Mouse (Mus musculus): ENCODE results near the gene Klrb1b. TPM values are rescaled to one million over a fixed set of nuclear protein-coding genes. Genes with fewer than 3 reads are reported as not detected.

The Klrb1b gene
- polyA plus RNA-seq, 1 experiment from 2014 or later, result 0.46 TPM

- H3K27ac ChIP-seq (ENCODE audit: low read length), result peak overlapping the region; percentile 27
- H3K9me3 ChIP-seq (replicated peaks; ENCODE audit: control insufficient read depth, low read length), result no peaks in the 10 kb centered on the region
- no peak for ATAC-seq (ENCODE audit: low read depth)
- 39% methylated on average over 2 of the region's 2 CpGs for WGBS (ENCODE audit: insufficient replicate concordance)
- H3K9ac ChIP-seq (ENCODE audit: low read depth, low read length), result no peak overlapping the region
- no peaks in the 10 kb centered on the region; the same call in 1 of the 2 replicates for H3K4me1 ChIP-seq (ENCODE audit: control insufficient read depth, low read depth, low read length)
- no peaks in the 10 kb centered on the region for H3K36me3 ChIP-seq (ENCODE audit: control insufficient read depth, insufficient read depth)
- H3K4me2 ChIP-seq (ENCODE audit: low read depth, low read length), result no peak overlapping the region
- no peak overlapping the region for H3K4me3 ChIP-seq (ENCODE audit: low read depth, low read length)
- no peaks in the 10 kb centered on the region for H3K27me3 ChIP-seq (ENCODE audit: control insufficient read depth, insufficient read depth, low read depth, low read length)
These were observed 25.0 kb upstream of the Klrb1b start for GRCm38 (mm10) chr6:128851151-128851550.

DNA sequence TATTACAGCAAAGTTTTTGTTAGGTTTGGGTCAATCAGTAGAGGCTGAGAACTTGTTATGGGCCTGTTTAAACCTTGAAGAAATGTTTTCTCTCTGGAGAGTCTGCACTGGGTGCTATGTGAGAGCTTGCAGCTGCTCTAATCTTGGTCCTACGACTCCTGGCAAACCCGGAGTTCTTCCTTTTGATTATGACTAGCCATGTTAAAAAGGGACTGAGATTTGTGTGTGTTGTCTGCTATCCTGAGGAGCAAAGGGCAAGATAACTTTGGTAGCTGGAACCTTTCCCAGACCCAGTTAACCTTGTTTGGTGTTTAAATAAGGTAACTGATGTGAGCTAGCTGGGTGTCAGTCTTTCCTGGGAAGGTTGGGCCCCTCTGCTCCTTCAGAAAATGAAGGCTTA is 24.5 kb upstream of the Klrb1b start:
- no peaks in the 10 kb centered on the region for H3K9me3 ChIP-seq (replicated peaks; ENCODE audit: control insufficient read depth, low read length)
- no peak overlapping the region for H3K9ac ChIP-seq (ENCODE audit: low read depth, low read length)
- no peaks in the 10 kb centered on the region; the same call in 1 of the 2 replicates for H3K4me1 ChIP-seq (ENCODE audit: control insufficient read depth, low read depth, low read length)
- H3K27me3 ChIP-seq (ENCODE audit: control insufficient read depth, insufficient read depth, low read depth, low read length), result no peaks in the 10 kb centered on the region
- no peak overlapping the region for H3K4me3 ChIP-seq (ENCODE audit: low read depth, low read length)
- peak; percentile 27; the same call in 1 of the 2 replicates for ATAC-seq (ENCODE audit: low read depth)
- WGBS (ENCODE audit: insufficient replicate concordance), result 23% methylated on average over 2 of the region's 2 CpGs
- no peaks in the 10 kb centered on the region for H3K36me3 ChIP-seq (ENCODE audit: control insufficient read depth, insufficient read depth)
- H3K27ac ChIP-seq (ENCODE audit: low read length), result peak overlapping the region; percentile 27
- H3K4me2 ChIP-seq (ENCODE audit: low read depth, low read length), result no peak overlapping the region

DNA sequence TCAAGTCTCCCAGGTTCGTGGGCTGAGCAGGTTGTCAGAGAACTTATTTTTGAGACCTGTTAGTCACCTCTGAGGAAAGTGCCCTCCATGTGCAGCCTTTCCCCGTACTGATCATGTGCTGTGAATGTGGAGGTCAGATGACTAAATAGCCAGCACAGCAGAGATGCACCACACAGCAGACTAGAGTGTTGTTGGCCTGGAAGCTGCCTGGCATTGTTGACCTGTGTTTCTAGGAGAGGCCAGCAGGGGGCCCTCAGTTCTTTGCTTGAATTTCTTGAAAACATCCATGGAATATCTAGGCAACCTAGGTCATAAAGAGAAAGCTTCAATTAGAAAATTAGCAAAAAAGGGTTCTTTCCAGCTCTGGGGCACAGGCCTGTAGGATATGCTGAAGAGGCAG is 23.8 kb upstream of the Klrb1b start:
- Histone ChIP-seq H3K27ac (ENCODE audit: low read length) (no peak overlapping the region), H3K4me2 (ENCODE audit: low read depth, low read length) (no peak overlapping the region), H3K36me3 (ENCODE audit: control insufficient read depth, insufficient read depth) (no peaks in the 10 kb centered on the region), H3K4me1 (ENCODE audit: control insufficient read depth, low read depth, low read length) (peaks cover 4% of the 10 kb centered on the region), H3K27me3 (ENCODE audit: control insufficient read depth, insufficient read depth, low read depth, low read length) (no peaks in the 10 kb centered on the region), H3K9ac (ENCODE audit: low read depth, low read length) (no peak overlapping the region), H3K4me3 (ENCODE audit: low read depth, low read length) (no peak overlapping the region), H3K9me3 (replicated peaks; ENCODE audit: control insufficient read depth, low read length) (no peaks in the 10 kb centered on the region)
- ATAC-seq (ENCODE audit: low read depth), result no peak
- WGBS (ENCODE audit: insufficient replicate concordance), result 48% methylated on average over 2 of the region's 2 CpGs

DNA sequence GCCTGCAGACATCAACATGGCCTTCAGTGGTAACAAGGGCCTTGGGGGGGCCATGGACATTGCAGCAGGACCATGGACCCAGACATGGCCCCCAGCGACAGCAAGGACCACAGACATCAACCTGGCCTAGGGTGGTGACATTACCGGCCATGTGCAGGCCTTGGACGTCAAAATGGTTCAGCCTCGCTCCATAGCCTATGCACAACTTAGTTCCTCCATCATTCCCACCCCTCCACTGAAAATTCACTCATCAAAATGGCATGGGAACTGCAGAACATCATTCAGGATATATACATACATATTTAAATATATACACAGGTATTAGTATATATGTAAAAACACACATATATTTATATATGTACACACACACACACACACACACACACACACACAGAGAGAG is 21.3 kb upstream of the Klrb1b start:
- no peak overlapping the region for H3K9ac ChIP-seq (ENCODE audit: low read depth, low read length)
- no peaks in the 10 kb centered on the region for H3K36me3 ChIP-seq (ENCODE audit: control insufficient read depth, insufficient read depth)
- H3K4me3 ChIP-seq (ENCODE audit: low read depth, low read length), result no peak overlapping the region
- no peaks in the 10 kb centered on the region for H3K9me3 ChIP-seq (replicated peaks; ENCODE audit: control insufficient read depth, low read length)
- 70% methylated on average over 4 of the region's 4 CpGs for WGBS (ENCODE audit: insufficient replicate concordance)
- H3K4me1 ChIP-seq (ENCODE audit: control insufficient read depth, low read depth, low read length), result peaks cover 9% of the 10 kb centered on the region
- no peak overlapping the region for H3K4me2 ChIP-seq (ENCODE audit: low read depth, low read length)
- no peak for ATAC-seq (ENCODE audit: low read depth)
- no peaks in the 10 kb centered on the region for H3K27me3 ChIP-seq (ENCODE audit: control insufficient read depth, insufficient read depth, low read depth, low read length)
- H3K27ac ChIP-seq (ENCODE audit: low read length), result no peak overlapping the region

DNA sequence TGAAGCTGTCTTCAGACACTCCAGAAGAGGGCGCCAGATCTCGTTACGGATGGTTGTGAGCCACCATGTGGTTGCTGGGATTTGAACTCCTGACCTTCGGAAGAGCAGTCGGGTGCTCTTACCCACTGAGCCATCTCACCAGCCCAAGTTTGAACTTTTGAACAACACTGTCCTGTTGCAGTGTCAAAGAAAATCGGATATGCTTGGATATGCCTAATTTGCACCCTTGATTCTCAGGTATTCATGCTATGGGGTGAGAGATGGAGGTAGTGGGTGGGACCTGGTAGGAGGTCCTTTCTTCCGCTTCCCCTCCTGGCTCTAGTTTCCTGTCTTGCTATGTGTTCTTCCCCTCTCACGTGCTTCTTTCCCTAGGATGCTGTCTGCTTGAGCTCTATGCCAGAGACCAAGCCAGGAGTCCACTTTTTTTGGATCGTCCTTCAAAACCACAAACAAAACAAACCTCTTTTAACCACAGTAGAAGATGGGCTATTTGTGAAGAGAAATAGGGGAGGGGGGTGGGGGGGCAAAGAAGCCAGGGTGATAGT is 19.9 kb upstream of the Klrb1b start:
- H3K4me3 ChIP-seq (ENCODE audit: low read depth, low read length), result no peak overlapping the region
- H3K4me1 ChIP-seq (ENCODE audit: control insufficient read depth, low read depth, low read length), result peaks cover 18% of the 10 kb centered on the region
- WGBS (ENCODE audit: insufficient replicate concordance), result 47% methylated on average over 6 of the region's 9 CpGs
- ATAC-seq (ENCODE audit: low read depth), result no peak
- no peaks in the 10 kb centered on the region for H3K9me3 ChIP-seq (replicated peaks; ENCODE audit: control insufficient read depth, low read length)
- no peak overlapping the region for H3K9ac ChIP-seq (ENCODE audit: low read depth, low read length)
- H3K27me3 ChIP-seq (ENCODE audit: control insufficient read depth, insufficient read depth, low read depth, low read length), result no peaks in the 10 kb centered on the region
- H3K27ac ChIP-seq (ENCODE audit: low read length), result no peak overlapping the region
- no peaks in the 10 kb centered on the region for H3K36me3 ChIP-seq (ENCODE audit: control insufficient read depth, insufficient read depth)
- no peak overlapping the region for H3K4me2 ChIP-seq (ENCODE audit: low read depth, low read length)

- Histone ChIP-seq H3K4me3 (ENCODE audit: low read depth, low read length) (peak overlapping the region; percentile 10; the same call in 1 of the 2 replicates), H3K9ac (ENCODE audit: low read depth, low read length) (no peak overlapping the region), H3K27ac (ENCODE audit: low read length) (peak overlapping the region; percentile 76), H3K36me3 (ENCODE audit: control insufficient read depth, insufficient read depth) (no peaks in the 10 kb centered on the region), H3K4me1 (ENCODE audit: control insufficient read depth, low read depth, low read length) (peaks cover 18% of the 10 kb centered on the region), H3K27me3 (ENCODE audit: control insufficient read depth, insufficient read depth, low read depth, low read length) (no peaks in the 10 kb centered on the region), H3K4me2 (ENCODE audit: low read depth, low read length) (peak overlapping the region; percentile 18; the same call in 1 of the 2 replicates), H3K9me3 (replicated peaks; ENCODE audit: control insufficient read depth, low read length) (no peaks in the 10 kb centered on the region)
- WGBS (ENCODE audit: insufficient replicate concordance), result 13% methylated on average over 7 of the region's 7 CpGs
- peak; percentile 23 for ATAC-seq (ENCODE audit: low read depth)
These were observed 19.3 kb upstream of the Klrb1b start for GRCm38 (mm10) chr6:128845319-128845979.

GRCm38 (mm10) chr6:128844586-128845080 is 18.5 kb upstream of the Klrb1b start:
- Histone ChIP-seq H3K9ac (ENCODE audit: low read depth, low read length) (no peak overlapping the region), H3K27me3 (ENCODE audit: control insufficient read depth, insufficient read depth, low read depth, low read length) (no peaks in the 10 kb centered on the region), H3K27ac (ENCODE audit: low read length) (no peak overlapping the region), H3K4me2 (ENCODE audit: low read depth, low read length) (no peak overlapping the region), H3K36me3 (ENCODE audit: control insufficient read depth, insufficient read depth) (no peaks in the 10 kb centered on the region), H3K4me1 (ENCODE audit: control insufficient read depth, low read depth, low read length) (peaks cover 22% of the 10 kb centered on the region), H3K4me3 (ENCODE audit: low read depth, low read length) (no peak overlapping the region), H3K9me3 (replicated peaks; ENCODE audit: control insufficient read depth, low read length) (no peaks in the 10 kb centered on the region)
- ATAC-seq (ENCODE audit: low read depth), result no peak
- 78% methylated on average over 5 of the region's 5 CpGs for WGBS (ENCODE audit: insufficient replicate concordance)

GRCm38 (mm10) chr6:128844131-128844530 is 18.0 kb upstream of the Klrb1b start:
- Histone ChIP-seq H3K27ac (ENCODE audit: low read length) (no peak overlapping the region), H3K9ac (ENCODE audit: low read depth, low read length) (no peak overlapping the region), H3K4me3 (ENCODE audit: low read depth, low read length) (no peak overlapping the region; the same call in 1 of the 2 replicates), H3K27me3 (ENCODE audit: control insufficient read depth, insufficient read depth, low read depth, low read length) (no peaks in the 10 kb centered on the region), H3K9me3 (replicated peaks; ENCODE audit: control insufficient read depth, low read length) (no peaks in the 10 kb centered on the region), H3K4me1 (ENCODE audit: control insufficient read depth, low read depth, low read length) (peaks cover 23% of the 10 kb centered on the region), H3K4me2 (ENCODE audit: low read depth, low read length) (peak overlapping the region; percentile 90), H3K36me3 (ENCODE audit: control insufficient read depth, insufficient read depth) (no peaks in the 10 kb centered on the region)
- 35% methylated on average over 8 of the region's 8 CpGs for WGBS (ENCODE audit: insufficient replicate concordance)
- no peak for ATAC-seq (ENCODE audit: low read depth)

- Histone ChIP-seq H3K9ac (ENCODE audit: low read depth, low read length) (peak overlapping the region; percentile 69), H3K4me2 (ENCODE audit: low read depth, low read length) (peak overlapping the region; percentile 90), H3K27me3 (ENCODE audit: control insufficient read depth, insufficient read depth, low read depth, low read length) (no peaks in the 10 kb centered on the region), H3K4me1 (ENCODE audit: control insufficient read depth, low read depth, low read length) (peaks cover 23% of the 10 kb centered on the region), H3K36me3 (ENCODE audit: control insufficient read depth, insufficient read depth) (no peaks in the 10 kb centered on the region), H3K27ac (ENCODE audit: low read length) (peak overlapping the region; percentile 85), H3K9me3 (replicated peaks; ENCODE audit: control insufficient read depth, low read length) (no peaks in the 10 kb centered on the region), H3K4me3 (ENCODE audit: low read depth, low read length) (peak overlapping the region; percentile 76)
- WGBS (ENCODE audit: insufficient replicate concordance), result 0% methylated on average over 22 of the region's 22 CpGs
- no peak for ATAC-seq (ENCODE audit: low read depth)
These were observed 17.4 kb upstream of the Klrb1b start for GRCm38 (mm10) chr6:128843479-128843992.

Measured in liver, embryonic 16.5 days (tissue).